Mouse (Mus musculus): ENCODE data around the gene Ube2d2b. TPM values are rescaled to one million over a fixed set of nuclear protein-coding genes. Genes with fewer than 3 reads are reported as not detected.

Gene Ube2d2b
- polyA plus RNA-seq, 1 experiment from 2014 or later: 0.17 TPM

- H3K27ac ChIP-seq: no peak overlapping the region
- H3K27me3 ChIP-seq: no peaks in the 10 kb centered on the region
- no peak for ATAC-seq (ENCODE audit: borderline replicate concordance, extremely low read depth, low FRiP score, low TSS enrichment)
- no peak overlapping the region for H3K9ac ChIP-seq
- WGBS: 56% methylated on average over 5 of the region's 5 CpGs
- H3K4me1 ChIP-seq: no peaks in the 10 kb centered on the region
- H3K4me3 ChIP-seq: no peak overlapping the region
- no peak overlapping the region for H3K4me2 ChIP-seq
- H3K9me3 ChIP-seq: no peaks in the 10 kb centered on the region
- H3K36me3 ChIP-seq: no peaks in the 10 kb centered on the region
Measured at GRCm38 (mm10) chr5:107880710-107881109, 50.8 kb downstream of the Ube2d2b start.

Other genes starting within 250 kb of the Ube2d2b start
- gene Rpap2, start 232.7 kb upstream of the Ube2d2b start, polyA plus RNA-seq (2015; fragmentation: Nextera tagmentation; extraction: Ambion mirVana): 14.4 and 14.7 TPM in 2 replicates
- gene Glmn, start 232.2 kb upstream of the Ube2d2b start, polyA plus RNA-seq (2015; fragmentation: Nextera tagmentation; extraction: Ambion mirVana): 23.4 and 24.6 TPM in 2 replicates
- gene Gfi1, start 104.1 kb upstream of the Ube2d2b start, polyA plus RNA-seq (2015; fragmentation: Nextera tagmentation; extraction: Ambion mirVana): 0.23 and 0.86 TPM in 2 replicates
- 64.5 and 67.3 TPM in 2 replicates for gene Evi5, start 45.0 kb downstream of the Ube2d2b start, polyA plus RNA-seq (2015; fragmentation: Nextera tagmentation; extraction: Ambion mirVana)
- gene Rpl5, start 70.4 kb downstream of the Ube2d2b start, polyA plus RNA-seq (2015; fragmentation: Nextera tagmentation; extraction: Ambion mirVana): 64.3 and 67.6 TPM in 2 replicates
- 22.0 and 22.7 TPM in 2 replicates for gene Fam69a, start 157.0 kb downstream of the Ube2d2b start, polyA plus RNA-seq (2015; fragmentation: Nextera tagmentation; extraction: Ambion mirVana)
- 92.0 and 108 TPM in 2 replicates for gene Mtf2, start 235.6 kb downstream of the Ube2d2b start, polyA plus RNA-seq (2015; fragmentation: Nextera tagmentation; extraction: Ambion mirVana)